In the genomic region with DNA sequence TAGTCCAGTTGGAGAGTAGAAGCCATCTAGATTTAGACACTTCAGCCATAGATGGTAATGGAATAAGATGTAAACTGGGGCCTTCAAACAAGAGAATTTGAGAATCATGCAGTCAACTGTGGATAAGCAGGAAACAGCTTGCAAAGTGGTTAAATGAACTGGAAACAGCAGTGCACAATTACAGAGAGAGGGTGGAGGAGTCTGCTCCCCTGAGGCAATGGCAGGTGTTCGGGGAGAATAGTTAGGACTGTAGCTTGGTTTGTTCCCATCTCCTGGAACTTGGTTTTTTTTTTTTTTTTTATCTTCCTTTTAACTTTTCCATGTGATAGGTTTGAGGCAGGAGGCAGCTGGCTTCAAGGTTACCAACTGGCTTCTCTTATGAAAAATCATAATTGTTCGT, we compare ENCODE assay signal across 18 mouse cellular contexts.
A peak's percentile ranks its signal among the peaks of the same experiment; 100 is the strongest.
DNase-seq lines count a peak whose midpoint lies in the region; ATAC-seq and TF ChIP-seq lines count a peak whose summit lies in the region.
"Had no signal": no experiment of that assay in that cellular context is flagged by ENCODE, and none has a peak within 500 bp of the region (broad histone marks: within the 10 kb centered on the region; RNA-seq: fewer than 3 reads in every experiment).

No protein-coding gene starts in this region.

- no peak overlapping the region for H3K4me3 ChIP-seq in forebrain, embryonic 16.5 days (replicated peaks; ENCODE audit: low read length)
- H3K4me3 ChIP-seq in forebrain, embryonic 15.5 days = no peak overlapping the region
- H3K4me3 ChIP-seq in limb, embryonic 14.5 days (replicated peaks; ENCODE audit: low read length) = no peak overlapping the region
- no peak overlapping the region for H3K4me3 ChIP-seq in limb, embryonic 10.5 days
- H3K4me3 ChIP-seq: erythroblast, embryonic 14.5 days; heart, embryonic 12.5 days; intestine, embryonic 15.5 days; limb, embryonic 13.5 days; midbrain, embryonic 10.5 days; myocyte had no signal

- no peaks in the 10 kb centered on the region for H3K27me3 ChIP-seq in forebrain, embryonic 16.5 days (replicated peaks; ENCODE audit: control insufficient read depth, insufficient read depth, low read length)
- no peaks in the 10 kb centered on the region for H3K27me3 ChIP-seq in forebrain, embryonic 15.5 days
- no peaks in the 10 kb centered on the region for H3K27me3 ChIP-seq in limb, embryonic 14.5 days (ENCODE audit: control insufficient read depth, insufficient read depth, low read length)
- no peaks in the 10 kb centered on the region for H3K27me3 ChIP-seq in limb, embryonic 10.5 days (ENCODE audit: low read depth, poor library complexity, severe bottlenecking)
- no peaks in the 10 kb centered on the region for H3K27me3 ChIP-seq in splenic B cell, adult 2 months (ENCODE audit: control insufficient read depth, insufficient read depth, low read length, poor library complexity, severe bottlenecking)
- H3K27me3 ChIP-seq: heart, embryonic 12.5 days; intestine, embryonic 15.5 days; limb, embryonic 13.5 days had no signal

- H3K36me3 ChIP-seq in forebrain, embryonic 16.5 days (ENCODE audit: control insufficient read depth, insufficient read depth) = no peaks in the 10 kb centered on the region
- no peaks in the 10 kb centered on the region for H3K36me3 ChIP-seq in forebrain, embryonic 15.5 days
- H3K36me3 ChIP-seq in limb, embryonic 14.5 days (ENCODE audit: control insufficient read depth, insufficient read depth, low read length) = no peaks in the 10 kb centered on the region
- H3K36me3 ChIP-seq in limb, embryonic 10.5 days = no peaks in the 10 kb centered on the region
- H3K36me3 ChIP-seq in splenic B cell, adult 2 months (ENCODE audit: control insufficient read depth, insufficient read depth, low read length, poor library complexity, severe bottlenecking) = no peaks in the 10 kb centered on the region
- H3K36me3 ChIP-seq: G1E; heart, embryonic 12.5 days; intestine, embryonic 15.5 days; limb, embryonic 13.5 days; midbrain, embryonic 10.5 days had no signal

- H3K27ac ChIP-seq in forebrain, embryonic 16.5 days (ENCODE audit: low read length) = no peak overlapping the region
- H3K27ac ChIP-seq in forebrain, embryonic 15.5 days (replicated peaks) = no peak overlapping the region
- H3K27ac ChIP-seq in limb, embryonic 14.5 days (replicated peaks; ENCODE audit: low read depth, low read length) = no peak overlapping the region
- H3K27ac ChIP-seq in limb, embryonic 10.5 days = no peak overlapping the region
- H3K27ac ChIP-seq: intestine, embryonic 15.5 days; limb, embryonic 13.5 days; midbrain, embryonic 10.5 days had no signal

- TF ChIP-seq POLR2A in limb, embryonic 14.5 days (IDR thresholded peaks at IDR 0.05; ENCODE audit: borderline replicate concordance, extremely low read depth, insufficient read depth, insufficient read length) = no peak

- H3K9ac ChIP-seq in forebrain, embryonic 16.5 days (replicated peaks; ENCODE audit: low read depth, low read length) = no peak overlapping the region
- H3K9ac ChIP-seq in forebrain, embryonic 15.5 days (replicated peaks) = no peak overlapping the region
- no peak overlapping the region for H3K9ac ChIP-seq in limb, embryonic 14.5 days (ENCODE audit: low read depth, low read length, severe bottlenecking)
- H3K9ac ChIP-seq: heart, embryonic 12.5 days; intestine, embryonic 15.5 days; limb, embryonic 13.5 days had no signal

- 31% methylated on average over 2 of the region's 2 CpGs for WGBS in forebrain, embryonic 16.5 days
- 38% methylated on average over 2 of the region's 2 CpGs for whole genome bisulfite sequencing in forebrain, embryonic 15.5 days
- 65% methylated on average over 2 of the region's 2 CpGs for WGBS in limb, embryonic 14.5 days
- WGBS in limb, embryonic 10.5 days = 78% methylated on average over 2 of the region's 2 CpGs

- no peak overlapping the region for H3K4me2 ChIP-seq in forebrain, embryonic 16.5 days (ENCODE audit: low read length)
- H3K4me2 ChIP-seq in forebrain, embryonic 15.5 days (replicated peaks) = no peak overlapping the region
- no peak overlapping the region for H3K4me2 ChIP-seq in limb, embryonic 14.5 days (replicated peaks; ENCODE audit: low read depth, low read length, severe bottlenecking)
- H3K4me2 ChIP-seq: heart, embryonic 12.5 days; intestine, embryonic 15.5 days; limb, embryonic 13.5 days had no signal

- DNase-seq in limb, embryonic 14.5 days (ENCODE audit: low spot score) = peak; percentile 16
- no peak for DNase-seq in limb, embryonic 10.5 days (ENCODE audit: low spot score)
- peak; percentile 11 for DNase-seq in splenic B cell, adult 2 months (ENCODE audit: low read depth, low spot score)
- DNase-seq in heart, postnatal 36 days = no peak
- DNase-seq: adrenal gland, postnatal 25 days; cerebellum, postnatal 36 days; heart, postnatal 4 days; right cerebral cortex, postnatal 14 days had no signal

- ATAC-seq in forebrain, embryonic 16.5 days = peak; percentile 47; the same call in 1 of the 2 replicates
- no peak for ATAC-seq in forebrain, embryonic 15.5 days (replicated peaks)
- ATAC-seq in limb, embryonic 14.5 days (ENCODE audit: low FRiP score, low read depth) = no peak
- 0 out of 2 replicates have a peak, but pooled peaks have one; percentile 39 for ATAC-seq in common myeloid progenitor, adult 5-6 weeks (replicated peaks; ENCODE audit: low read depth, poor library complexity, severe bottlenecking)
- ATAC-seq: intestine, embryonic 15.5 days had no signal

- H3K9me3 ChIP-seq in forebrain, embryonic 16.5 days (ENCODE audit: control insufficient read depth, low read length) = no peaks in the 10 kb centered on the region
- H3K9me3 ChIP-seq in forebrain, embryonic 15.5 days = no peaks in the 10 kb centered on the region
- H3K9me3 ChIP-seq in limb, embryonic 14.5 days (ENCODE audit: control insufficient read depth, low read length) = no peaks in the 10 kb centered on the region
- H3K9me3 ChIP-seq in limb, embryonic 10.5 days (replicated peaks) = no peaks in the 10 kb centered on the region
- H3K9me3 ChIP-seq: G1E; heart, embryonic 12.5 days; intestine, embryonic 15.5 days; limb, embryonic 13.5 days; midbrain, embryonic 10.5 days had no signal

- no peaks in the 10 kb centered on the region for H3K4me1 ChIP-seq in forebrain, embryonic 16.5 days (replicated peaks; ENCODE audit: control insufficient read depth, insufficient read depth, low read length)
- H3K4me1 ChIP-seq in forebrain, embryonic 15.5 days = no peaks in the 10 kb centered on the region
- H3K4me1 ChIP-seq in limb, embryonic 14.5 days (ENCODE audit: control insufficient read depth, insufficient read depth, low read length) = no peaks in the 10 kb centered on the region
- H3K4me1 ChIP-seq in limb, embryonic 10.5 days = no peaks in the 10 kb centered on the region
- H3K4me1 ChIP-seq: heart, embryonic 12.5 days; intestine, embryonic 15.5 days; limb, embryonic 13.5 days had no signal

- intact Hi-C loops in heart, postnatal 36 days (cut with DNase I) = no loop called here

Comparison
In these comparisons a context has a peak if more than half of its experiments do, and no peak if none do; other contexts are left out.
1. ATAC-seq: peak in forebrain, embryonic 16.5 days (single experiment) and common myeloid progenitor, adult 5-6 weeks (single experiment); none in forebrain, embryonic 15.5 days (single experiment) and limb, embryonic 14.5 days (single experiment).
2. DNase-seq: peak in limb, embryonic 14.5 days (single experiment) and splenic B cell, adult 2 months (single experiment); none in limb, embryonic 10.5 days (single experiment) and heart, postnatal 36 days (0 of 2).